Mouse (Mus musculus) kidney, adult 2 months (tissue): ENCODE measurements around the gene Hdac7.

Source experiments
- CTCF ChIP-seq: fragments of 200-500 bp; conservative IDR thresholded peaks from 2 replicates; pipeline ENCODE4 v1.5.1; 2011; ENCODE audit warnings: low read depth, mild to moderate bottlenecking, control low read depth, low read length, moderate library complexity, mixed read lengths; ENCODE audit not compliant: insufficient read depth, insufficient read length
- POLR2A ChIP-seq: fragments of 200-500 bp; IDR thresholded peaks from one replicate; pipeline ENCODE4 v1.6.1; 2011; ENCODE audit warnings: low read depth, low read length, control low read depth

- TF ChIP-seq POLR2A (no peak), CTCF (no peak)
Observed at GRCm38 (mm10) chr15:97890017-97890416, 45.7 kb upstream of the Hdac7 start.
